Mouse (Mus musculus): ENCODE measurements around the gene Habp2. TPM values are rescaled to one million over a fixed set of nuclear protein-coding genes. Genes with fewer than 3 reads are reported as not detected.
A peak's percentile ranks its signal among the peaks of the same experiment; 100 is the strongest.
"Not testable (repeated sequence)": the region's sequence is repeated elsewhere in the genome, so short reads cannot be mapped to it uniquely, and the experiment has no call there.

Gene Habp2
- polyA plus RNA-seq, 1 experiment from 2014 or later, result 50.5 TPM

GRCm38 (mm10) chr19:56346750-56347149, 59.8 kb downstream of the Habp2 start:
- no peak for TF ChIP-seq CTCF (IDR thresholded peaks at IDR 0.05; ENCODE audit: low read depth)

GRCm38 (mm10) chr19:56349295-56349694, 62.4 kb downstream of the Habp2 start:
- H3K4me1 ChIP-seq (replicated peaks; ENCODE audit: insufficient read depth, low read length), result no peaks in the 10 kb centered on the region
- no peak overlapping the region for H3K4me2 ChIP-seq (ENCODE audit: low read length)
- H3K36me3 ChIP-seq (ENCODE audit: insufficient read depth, low read length), result no peaks in the 10 kb centered on the region
- peak; percentile 56 for DNase-seq (ENCODE audit: low spot score)
- ATAC-seq (replicated peaks; ENCODE audit: low FRiP score, low read depth), result no peak
- no peaks in the 10 kb centered on the region for H3K27me3 ChIP-seq (ENCODE audit: insufficient read depth, low read length)
- H3K27ac ChIP-seq, result no peak overlapping the region
- 32% methylated on average over 6 of the region's 6 CpGs for WGBS
- peak; percentile 71 for TF ChIP-seq CTCF (IDR thresholded peaks at IDR 0.05; ENCODE audit: low read depth)
- H3K9ac ChIP-seq (ENCODE audit: low read depth, low read length), result no peak overlapping the region
- no peak overlapping the region for H3K4me3 ChIP-seq (replicated peaks; ENCODE audit: low read depth, low read length)
- no peaks in the 10 kb centered on the region for H3K9me3 ChIP-seq (replicated peaks; ENCODE audit: low read length)

More at GRCm38 (mm10) chr19:56346750-56347149, 59.8 kb downstream of the Habp2 start:
- ATAC-seq (replicated peaks; ENCODE audit: low FRiP score, low read depth) (no peak), DNase-seq (ENCODE audit: low spot score) (no peak)
- no peak overlapping the region for H3K9ac ChIP-seq (ENCODE audit: low read depth, low read length)
- no peaks in the 10 kb centered on the region for H3K27me3 ChIP-seq (ENCODE audit: insufficient read depth, low read length)
- H3K9me3 ChIP-seq (replicated peaks; ENCODE audit: low read length), result no peaks in the 10 kb centered on the region
- H3K36me3 ChIP-seq (ENCODE audit: insufficient read depth, low read length), result no peaks in the 10 kb centered on the region
- no peak overlapping the region for H3K4me2 ChIP-seq (ENCODE audit: low read length)
- H3K4me1 ChIP-seq (replicated peaks; ENCODE audit: insufficient read depth, low read length), result no peaks in the 10 kb centered on the region
- H3K27ac ChIP-seq, result no peak overlapping the region
- H3K4me3 ChIP-seq (replicated peaks; ENCODE audit: low read depth, low read length), result no peak overlapping the region
- whole genome bisulfite sequencing, result 36% methylated on average over 13 of the region's 13 CpGs

GRCm38 (mm10) chr19:56353689-56354088, 66.8 kb downstream of the Habp2 start:
- no peaks in the 10 kb centered on the region for H3K27me3 ChIP-seq (ENCODE audit: insufficient read depth, low read length)
- H3K4me1 ChIP-seq (replicated peaks; ENCODE audit: insufficient read depth, low read length), result no peaks in the 10 kb centered on the region
- DNase-seq (ENCODE audit: low spot score) (peak; percentile 55), ATAC-seq (replicated peaks; ENCODE audit: low FRiP score, low read depth) (peak; percentile 44)
- no peaks in the 10 kb centered on the region for H3K9me3 ChIP-seq (replicated peaks; ENCODE audit: low read length)
- H3K9ac ChIP-seq (ENCODE audit: low read depth, low read length), result no peak overlapping the region
- no peak for TF ChIP-seq CTCF (IDR thresholded peaks at IDR 0.05; ENCODE audit: low read depth)
- H3K27ac ChIP-seq, result no peak overlapping the region
- H3K36me3 ChIP-seq (ENCODE audit: insufficient read depth, low read length), result no peaks in the 10 kb centered on the region
- H3K4me2 ChIP-seq (ENCODE audit: low read length), result no peak overlapping the region
- no peak overlapping the region for H3K4me3 ChIP-seq (replicated peaks; ENCODE audit: low read depth, low read length)
- 46% methylated on average over 10 of the region's 10 CpGs for WGBS

GRCm38 (mm10) chr19:56355201-56355600, 68.3 kb downstream of the Habp2 start:
- H3K36me3 ChIP-seq (ENCODE audit: insufficient read depth, low read length), result no peaks in the 10 kb centered on the region
- no peaks in the 10 kb centered on the region for H3K27me3 ChIP-seq (ENCODE audit: insufficient read depth, low read length)
- no peak for TF ChIP-seq CTCF (IDR thresholded peaks at IDR 0.05; ENCODE audit: low read depth)
- no peaks in the 10 kb centered on the region for H3K4me1 ChIP-seq (replicated peaks; ENCODE audit: insufficient read depth, low read length)
- no peak overlapping the region for H3K4me3 ChIP-seq (replicated peaks; ENCODE audit: low read depth, low read length)
- no peaks in the 10 kb centered on the region for H3K9me3 ChIP-seq (replicated peaks; ENCODE audit: low read length)
- no peak; the same call in 1 of the 2 replicates for ATAC-seq (replicated peaks; ENCODE audit: low FRiP score, low read depth)
- 84% methylated on average over 12 of the region's 12 CpGs for WGBS
- no peak overlapping the region for H3K9ac ChIP-seq (ENCODE audit: low read depth, low read length)
- no peak for DNase-seq (ENCODE audit: low spot score)
- H3K4me2 ChIP-seq (ENCODE audit: low read length), result no peak overlapping the region
- H3K27ac ChIP-seq, result no peak overlapping the region

- ATAC-seq (replicated peaks; ENCODE audit: low FRiP score, low read depth), result no peak
- Histone ChIP-seq H3K4me3 (replicated peaks; ENCODE audit: low read depth, low read length) (no peak overlapping the region), H3K27me3 (ENCODE audit: insufficient read depth, low read length) (no peaks in the 10 kb centered on the region), H3K4me2 (ENCODE audit: low read length) (peak overlapping the region; percentile 25; the same call in 1 of the 2 replicates), H3K9ac (ENCODE audit: low read depth, low read length) (no peak overlapping the region), H3K27ac (no peak overlapping the region), H3K9me3 (replicated peaks; ENCODE audit: low read length) (no peaks in the 10 kb centered on the region), H3K4me1 (replicated peaks; ENCODE audit: insufficient read depth, low read length) (no peaks in the 10 kb centered on the region), H3K36me3 (ENCODE audit: insufficient read depth, low read length) (no peaks in the 10 kb centered on the region)
- WGBS, result 29% methylated on average over 17 of the region's 17 CpGs
- peak; percentile 92 for TF ChIP-seq CTCF (IDR thresholded peaks at IDR 0.05; ENCODE audit: low read depth)
- peak; percentile 82 for DNase-seq (ENCODE audit: low spot score)
These were observed 69.8 kb downstream of the Habp2 start for GRCm38 (mm10) chr19:56356480-56357373.

- H3K9me3 ChIP-seq (replicated peaks; ENCODE audit: low read length); H3K27me3 ChIP-seq (ENCODE audit: insufficient read depth, low read length); H3K27ac ChIP-seq; H3K36me3 ChIP-seq (ENCODE audit: insufficient read depth, low read length); H3K9ac ChIP-seq (ENCODE audit: low read depth, low read length); ATAC-seq (replicated peaks; ENCODE audit: low FRiP score, low read depth); H3K4me3 ChIP-seq (replicated peaks; ENCODE audit: low read depth, low read length); DNase-seq (ENCODE audit: low spot score); H3K4me1 ChIP-seq (replicated peaks; ENCODE audit: insufficient read depth, low read length): not testable (repeated sequence)
- peak overlapping the region; percentile 25; the same call in 1 of the 2 replicates for H3K4me2 ChIP-seq (ENCODE audit: low read length)
- WGBS, result 55% methylated on average over 2 of the region's 2 CpGs
These were observed 70.4 kb downstream of the Habp2 start for GRCm38 (mm10) chr19:56357374-56357708.

Data from kidney, postnatal 0 days (tissue).